16 mouse cellular contexts compared by ENCODE assay signal in the genomic region with DNA sequence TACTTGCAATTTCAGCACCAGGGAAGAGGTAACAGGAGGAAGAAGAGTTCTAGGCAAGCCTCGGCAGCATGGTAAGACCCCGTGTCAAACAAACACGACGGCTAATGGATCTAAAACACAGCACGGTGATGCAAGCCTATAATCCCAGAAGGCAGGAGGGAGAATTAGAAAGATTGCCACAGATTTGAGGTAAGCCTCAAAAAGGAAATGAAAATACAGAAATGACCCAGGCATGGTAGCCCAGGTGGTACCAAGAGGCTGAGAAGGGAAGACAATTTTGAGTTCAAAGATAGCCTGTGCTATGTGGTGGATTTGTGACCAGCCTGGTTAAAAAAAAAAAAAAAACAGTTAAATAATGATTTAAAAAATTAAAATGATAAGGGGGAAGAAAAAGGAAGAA.
"Had no signal": no experiment of that assay in that cellular context is flagged by ENCODE, and none has a peak within 500 bp of the region (broad histone marks: within the 10 kb centered on the region; RNA-seq: fewer than 3 reads in every experiment).

No protein-coding gene starts in this region.

- H3K4me3 ChIP-seq: neural tube, embryonic 13.5 days; neural tube, embryonic 15.5 days; stomach, embryonic 15.5 days had no signal

- DNase-seq: retina, postnatal 1 day; right cerebral cortex, adult 18-20 months; right cerebral cortex, postnatal 14 days; right cerebral cortex, postnatal 25 days; right cerebral cortex, postnatal 4 days; spleen, adult 18-20 months; thymus, adult 18-20 months; thymus, adult 2 months; thymus, postnatal 14 days; thymus, postnatal 25 days; thymus, postnatal 36 days; thymus, postnatal 4 days had no signal

- H3K9ac ChIP-seq: neural tube, embryonic 13.5 days; neural tube, embryonic 15.5 days; stomach, embryonic 15.5 days had no signal

- H3K36me3 ChIP-seq: neural tube, embryonic 13.5 days; neural tube, embryonic 15.5 days; stomach, embryonic 15.5 days had no signal

- H3K4me1 ChIP-seq: stomach, embryonic 15.5 days had no signal

- H3K27ac ChIP-seq: neural tube, embryonic 13.5 days; neural tube, embryonic 15.5 days; stomach, embryonic 15.5 days; stomach, postnatal 0 days had no signal

- H3K4me2 ChIP-seq: neural tube, embryonic 13.5 days; neural tube, embryonic 15.5 days; stomach, embryonic 15.5 days had no signal

- H3K9me3 ChIP-seq: neural tube, embryonic 13.5 days; neural tube, embryonic 15.5 days; stomach, embryonic 15.5 days had no signal

- H3K27me3 ChIP-seq: neural tube, embryonic 13.5 days; neural tube, embryonic 15.5 days; stomach, embryonic 15.5 days had no signal
